26 mouse cellular contexts compared by ENCODE assay signal in the genomic region with DNA sequence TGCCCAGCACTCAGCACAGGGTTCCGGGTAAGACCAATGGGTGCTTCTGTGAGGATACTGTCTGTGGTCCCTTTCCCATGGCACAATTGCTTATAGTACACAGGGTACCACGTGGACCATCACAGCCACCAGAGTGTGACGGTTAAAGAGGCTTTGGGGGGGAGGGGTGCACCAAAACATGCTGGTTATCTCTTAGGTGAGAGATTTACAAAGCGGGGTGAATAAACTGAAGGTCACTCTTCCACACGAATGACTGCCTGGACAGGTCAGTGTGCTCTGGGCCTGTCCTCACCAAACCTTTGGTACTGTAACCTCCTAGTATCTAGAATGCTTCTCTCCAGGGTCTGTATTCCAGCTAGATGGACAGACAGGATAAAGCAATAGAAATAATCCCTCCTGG. TPM values are rescaled to one million over a fixed set of nuclear protein-coding genes. Genes with fewer than 3 reads are reported as not detected.
DNase-seq lines count a peak whose midpoint lies in the region; ATAC-seq and TF ChIP-seq lines count a peak whose summit lies in the region.
"Had no signal": no experiment of that assay in that cellular context is flagged by ENCODE, and none has a peak within 500 bp of the region (broad histone marks: within the 10 kb centered on the region; RNA-seq: fewer than 3 reads in every experiment).

No protein-coding gene starts in this region.

- no peaks in the 10 kb centered on the region for H3K4me1 ChIP-seq in kidney, adult 2 months (ENCODE audit: control insufficient read depth, insufficient read depth, low read length)
- no peaks in the 10 kb centered on the region for H3K4me1 ChIP-seq in kidney, embryonic 16.5 days (ENCODE audit: insufficient read depth, low read length)
- H3K4me1 ChIP-seq in kidney, embryonic 15.5 days = peaks cover 5% of the 10 kb centered on the region; the same call in 1 of the 2 replicates
- H3K4me1 ChIP-seq in liver, postnatal 0 days (ENCODE audit: insufficient read depth) = no peaks in the 10 kb centered on the region
- H3K4me1 ChIP-seq: embryonic facial prominence, embryonic 12.5 days; embryonic facial prominence, embryonic 15.5 days; heart, embryonic 15.5 days had no signal

- H3K36me3 ChIP-seq in kidney, adult 2 months (ENCODE audit: control insufficient read depth, insufficient read depth, low read length) = no peaks in the 10 kb centered on the region
- no peaks in the 10 kb centered on the region for H3K36me3 ChIP-seq in kidney, embryonic 16.5 days (ENCODE audit: insufficient read depth, low read length)
- H3K36me3 ChIP-seq in kidney, embryonic 15.5 days = peaks cover 2% of the 10 kb centered on the region; the same call in 1 of the 2 replicates
- no peaks in the 10 kb centered on the region for H3K36me3 ChIP-seq in liver, postnatal 0 days (replicated peaks; ENCODE audit: insufficient read depth, low read length)
- H3K36me3 ChIP-seq: embryonic facial prominence, embryonic 15.5 days had no signal

- H3K27me3 ChIP-seq in kidney, adult 2 months (replicated peaks; ENCODE audit: control insufficient read depth, insufficient read depth, low read length) = no peaks in the 10 kb centered on the region
- no peaks in the 10 kb centered on the region for H3K27me3 ChIP-seq in kidney, embryonic 16.5 days (ENCODE audit: insufficient read depth, low read length)
- no peaks in the 10 kb centered on the region for H3K27me3 ChIP-seq in kidney, embryonic 15.5 days
- H3K27me3 ChIP-seq in liver, postnatal 0 days (ENCODE audit: insufficient read depth, low read length) = no peaks in the 10 kb centered on the region
- H3K27me3 ChIP-seq: embryonic facial prominence, embryonic 12.5 days; embryonic facial prominence, embryonic 15.5 days; heart, embryonic 15.5 days had no signal

- 50% methylated on average over 5 of the region's 5 CpGs for WGBS in kidney, adult 2 months
- 68% methylated on average over 5 of the region's 5 CpGs for WGBS in kidney, embryonic 16.5 days
- 79% methylated on average over 5 of the region's 5 CpGs for WGBS in kidney, embryonic 15.5 days
- WGBS in liver, postnatal 0 days (ENCODE audit: insufficient replicate concordance) = 59% methylated on average over 5 of the region's 5 CpGs

- H3K4me3 ChIP-seq in kidney, adult 2 months (ENCODE audit: insufficient read depth, low read depth, low read length) = no peak overlapping the region
- H3K4me3 ChIP-seq in kidney, embryonic 16.5 days (ENCODE audit: low read length) = no peak overlapping the region
- H3K4me3 ChIP-seq in kidney, embryonic 15.5 days (replicated peaks) = no peak overlapping the region
- no peak overlapping the region for H3K4me3 ChIP-seq in liver, postnatal 0 days (ENCODE audit: low read depth, low read length)
- H3K4me3 ChIP-seq: embryonic facial prominence, embryonic 12.5 days; embryonic facial prominence, embryonic 15.5 days; gastrocnemius, adult 2 months; heart, embryonic 15.5 days had no signal

- H3K9ac ChIP-seq in kidney, embryonic 16.5 days (replicated peaks; ENCODE audit: low read length) = no peak overlapping the region
- H3K9ac ChIP-seq in kidney, embryonic 15.5 days = no peak overlapping the region
- no peak overlapping the region for H3K9ac ChIP-seq in liver, postnatal 0 days (replicated peaks)
- H3K9ac ChIP-seq: embryonic facial prominence, embryonic 12.5 days; embryonic facial prominence, embryonic 15.5 days; forebrain, postnatal 0 days; heart, embryonic 15.5 days; hindbrain, embryonic 14.5 days had no signal

- TF ChIP-seq CTCF in kidney, adult 2 months (conservative IDR thresholded peaks at IDR 0.05; ENCODE audit: insufficient read depth, insufficient read length, low read depth, low read length) = no peak
- TF ChIP-seq CTCF in liver, postnatal 0 days (IDR thresholded peaks at IDR 0.05; ENCODE audit: low read depth) = no peak

- no peaks in the 10 kb centered on the region for H3K9me3 ChIP-seq in kidney, embryonic 16.5 days (ENCODE audit: low read length)
- no peaks in the 10 kb centered on the region for H3K9me3 ChIP-seq in kidney, embryonic 15.5 days (replicated peaks)
- H3K9me3 ChIP-seq in liver, postnatal 0 days (ENCODE audit: low read length) = no peaks in the 10 kb centered on the region
- H3K9me3 ChIP-seq: embryonic facial prominence, embryonic 12.5 days; embryonic facial prominence, embryonic 15.5 days; heart, embryonic 15.5 days had no signal

- no peak for ATAC-seq in kidney, embryonic 16.5 days (ENCODE audit: low FRiP score, low TSS enrichment)
- ATAC-seq in kidney, embryonic 15.5 days (replicated peaks; ENCODE audit: low FRiP score) = 0 out of 2 replicates have a peak, but pooled peaks have one; percentile 36
- ATAC-seq in liver, postnatal 0 days = 0 out of 2 replicates have a peak, but pooled peaks have one; percentile 41
- ATAC-seq: CD4-positive, CD25-positive, alpha-beta regulatory T cell, adult 4 months; forebrain, embryonic 14.5 days; forebrain, postnatal 0 days had no signal

- H3K27ac ChIP-seq in kidney, adult 2 months (ENCODE audit: insufficient read depth, low read depth, low read length) = no peak overlapping the region
- H3K27ac ChIP-seq in kidney, embryonic 16.5 days (ENCODE audit: low read length) = no peak overlapping the region
- H3K27ac ChIP-seq in kidney, embryonic 15.5 days = no peak overlapping the region
- H3K27ac ChIP-seq in liver, postnatal 0 days (ENCODE audit: low read depth) = no peak overlapping the region
- H3K27ac ChIP-seq: embryonic facial prominence, embryonic 12.5 days; embryonic facial prominence, embryonic 15.5 days; gastrocnemius, adult 2 months; heart, embryonic 15.5 days; hindbrain, embryonic 14.5 days had no signal

- TF ChIP-seq POLR2A in kidney, adult 2 months (IDR thresholded peaks at IDR 0.05; ENCODE audit: low read depth, low read length) = no peak

- H3K4me2 ChIP-seq in kidney, embryonic 16.5 days (replicated peaks; ENCODE audit: low read depth, low read length) = no peak overlapping the region
- no peak overlapping the region for H3K4me2 ChIP-seq in kidney, embryonic 15.5 days
- H3K4me2 ChIP-seq in liver, postnatal 0 days (ENCODE audit: low read depth, low read length) = no peak overlapping the region
- H3K4me2 ChIP-seq: embryonic facial prominence, embryonic 12.5 days; embryonic facial prominence, embryonic 15.5 days; heart, embryonic 11.5 days; heart, embryonic 15.5 days; hindbrain, embryonic 14.5 days had no signal

- DNase-seq in kidney, adult 2 months = peak; percentile 53
- DNase-seq in kidney, adult 18-20 months = no peak
- no peak for DNase-seq in liver, postnatal 0 days
- no peak for DNase-seq in liver
- DNase-seq: adrenal gland, adult 2 months; adrenal gland, postnatal 14 days; cerebellum, adult 11 months; cerebellum, adult 2 months; cerebellum, adult 9-11 months; cerebellum, postnatal 25 days; forebrain, postnatal 0 days; gastrocnemius, adult 2 months; gastrocnemius, postnatal 14 days; heart, adult 11 months; heart, postnatal 10 days; heart, postnatal 4 days had no signal

- no peak for TF ChIP-seq EP300 in liver, postnatal 0 days (IDR thresholded peaks at IDR 0.05; ENCODE audit: low read depth)

RNA-seq across cellular contexts. Expression of a gene that starts 35.2 kb away (rescaled TPM):
- not detected in 2 replicates for polyA plus RNA-seq in kidney, adult 2 months (2012; rRNA removed)
- 0.22 and 0.23 TPM in 2 replicates for polyA plus RNA-seq in kidney, embryonic 16.5 days (2015; fragmentation: Nextera tagmentation; extraction: Ambion mirVana)
- 0.10 TPM in 1 of 2 replicates, not detected in the other for polyA plus RNA-seq in kidney, embryonic 15.5 days (2015; fragmentation: Nextera tagmentation; extraction: Ambion mirVana)
- 0.52 and 0.57 TPM in 2 replicates for polyA plus RNA-seq in liver, postnatal 0 days (2015; fragmentation: Nextera tagmentation; extraction: Ambion mirVana)
- polyA plus RNA-seq: adrenal gland, adult 2 months; CD4-positive, CD25-positive, alpha-beta regulatory T cell, adult 4 months; frontal cortex, adult 2 months; heart, embryonic 15.5 days had no signal
